Mouse (Mus musculus): ENCODE measurements around the gene Rabl3.

DNA sequence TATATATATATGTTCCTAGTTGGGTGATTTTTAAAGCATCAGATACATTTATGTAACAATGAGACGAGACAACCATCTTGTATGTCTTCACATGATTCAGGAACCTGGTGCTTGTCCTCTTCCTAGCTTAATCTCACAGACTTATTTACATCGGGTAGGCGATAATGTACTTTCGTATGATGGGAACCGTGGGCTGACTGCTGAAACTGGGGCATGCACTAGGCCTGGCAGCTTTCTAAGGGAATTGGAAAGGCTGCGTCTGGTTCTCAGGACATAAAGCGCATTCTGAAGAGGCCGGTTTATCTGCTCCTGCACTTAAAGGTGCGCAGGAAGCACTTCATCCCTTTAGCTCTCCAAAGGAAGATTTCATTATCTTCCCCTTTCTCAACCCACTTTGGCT is 32.9 kb upstream of the Rabl3 start:
- no peak for TF ChIP-seq CTCF (IDR thresholded peaks at IDR 0.05 in 2 of 3, conservative IDR thresholded peaks at IDR 0.05 in 1 of 3; ENCODE audit: control insufficient read depth in 1 of 3, insufficient read depth in 1 of 3, low read depth in 2 of 3, low read length in 3 of 3, poor library complexity in 1 of 3, severe bottlenecking in 1 of 3)
- TF ChIP-seq POLR2A (IDR thresholded peaks at IDR 0.05; ENCODE audit: control insufficient read depth in 1 of 2, insufficient read depth in 1 of 2, low read depth in 1 of 2, low read length in 2 of 2, poor library complexity in 1 of 2): no peak

All from MEL (cell line).